Mouse (Mus musculus): ENCODE measurements around the gene Sf3b4. TPM values are rescaled to one million over a fixed set of nuclear protein-coding genes. Genes with fewer than 3 reads are reported as not detected.

The Sf3b4 gene
- polyA plus RNA-seq, 1 experiment from 2014 or later: 259 TPM

- Histone ChIP-seq H3K36me3 (ENCODE audit: control insufficient read depth, insufficient read depth, low read length) (peaks cover 14% of the 10 kb centered on the region; the same call in 1 of the 2 replicates), H3K9ac (ENCODE audit: low read length) (no peak overlapping the region), H3K4me1 (ENCODE audit: control insufficient read depth, insufficient read depth, low read length) (no peaks in the 10 kb centered on the region), H3K27ac (replicated peaks; ENCODE audit: low read depth, low read length) (no peak overlapping the region), H3K4me2 (ENCODE audit: low read depth, severe bottlenecking) (no peak overlapping the region), H3K27me3 (ENCODE audit: control insufficient read depth, insufficient read depth, low read length) (no peaks in the 10 kb centered on the region), H3K4me3 (ENCODE audit: low read depth, low read length) (no peak overlapping the region), H3K9me3 (ENCODE audit: control insufficient read depth, low read length) (no peaks in the 10 kb centered on the region)
- WGBS: 96% methylated on average over 5 of the region's 5 CpGs
- no peak for ATAC-seq (ENCODE audit: insufficient number of reproducible peaks, low FRiP score, low TSS enrichment, low read depth)
- DNase-seq (ENCODE audit: low spot score): no peak
Observed at GRCm38 (mm10) chr3:96152611-96153010, 19.5 kb upstream of the Sf3b4 start.

- Histone ChIP-seq H3K4me2 (ENCODE audit: low read depth, severe bottlenecking) (no peak overlapping the region), H3K36me3 (ENCODE audit: control insufficient read depth, insufficient read depth, low read length) (peaks cover 14% of the 10 kb centered on the region; the same call in 1 of the 2 replicates), H3K9me3 (ENCODE audit: control insufficient read depth, low read length) (no peaks in the 10 kb centered on the region), H3K27me3 (ENCODE audit: control insufficient read depth, insufficient read depth, low read length) (no peaks in the 10 kb centered on the region), H3K4me1 (ENCODE audit: control insufficient read depth, insufficient read depth, low read length) (peaks cover 6% of the 10 kb centered on the region; the same call in 1 of the 2 replicates), H3K9ac (ENCODE audit: low read length) (no peak overlapping the region), H3K27ac (replicated peaks; ENCODE audit: low read depth, low read length) (no peak overlapping the region), H3K4me3 (ENCODE audit: low read depth, low read length) (no peak overlapping the region)
- ATAC-seq (ENCODE audit: insufficient number of reproducible peaks, low FRiP score, low TSS enrichment, low read depth) (no peak), DNase-seq (ENCODE audit: low spot score) (no peak)
- 81% methylated on average over 8 of the region's 8 CpGs for WGBS
Observed at GRCm38 (mm10) chr3:96155501-96155900, 16.6 kb upstream of the Sf3b4 start.

- Histone ChIP-seq H3K9me3 (ENCODE audit: control insufficient read depth, low read length) (no peaks in the 10 kb centered on the region), H3K27ac (replicated peaks; ENCODE audit: low read depth, low read length) (peak overlapping the region; percentile 72; the same call in 1 of the 2 replicates), H3K4me1 (ENCODE audit: control insufficient read depth, insufficient read depth, low read length) (peaks cover 12% of the 10 kb centered on the region; the same call in 1 of the 2 replicates), H3K9ac (ENCODE audit: low read length) (no peak overlapping the region), H3K27me3 (ENCODE audit: control insufficient read depth, insufficient read depth, low read length) (no peaks in the 10 kb centered on the region), H3K36me3 (ENCODE audit: control insufficient read depth, insufficient read depth, low read length) (peaks cover 5% of the 10 kb centered on the region; the same call in 1 of the 2 replicates), H3K4me3 (ENCODE audit: low read depth, low read length) (no peak overlapping the region), H3K4me2 (ENCODE audit: low read depth, severe bottlenecking) (no peak overlapping the region)
- WGBS: 83% methylated on average over 4 of the region's 4 CpGs
- DNase-seq (ENCODE audit: low spot score) (no peak), ATAC-seq (ENCODE audit: insufficient number of reproducible peaks, low FRiP score, low TSS enrichment, low read depth) (no peak)
Observed at GRCm38 (mm10) chr3:96159820-96160219, 12.3 kb upstream of the Sf3b4 start.

- Histone ChIP-seq H3K36me3 (ENCODE audit: control insufficient read depth, insufficient read depth, low read length) (0 out of 2 replicates have a peak, but pooled peaks cover 5% of the 10 kb centered on the region), H3K4me3 (ENCODE audit: low read depth, low read length) (no peak overlapping the region), H3K27ac (replicated peaks; ENCODE audit: low read depth, low read length) (peak overlapping the region; percentile 72), H3K9me3 (ENCODE audit: control insufficient read depth, low read length) (no peaks in the 10 kb centered on the region), H3K4me1 (ENCODE audit: control insufficient read depth, insufficient read depth, low read length) (peaks cover 12% of the 10 kb centered on the region; the same call in 1 of the 2 replicates), H3K27me3 (ENCODE audit: control insufficient read depth, insufficient read depth, low read length) (no peaks in the 10 kb centered on the region), H3K4me2 (ENCODE audit: low read depth, severe bottlenecking) (peak overlapping the region; percentile 26), H3K9ac (ENCODE audit: low read length) (peak overlapping the region; percentile 19; the same call in 1 of the 2 replicates)
- 52% methylated on average over 4 of the region's 4 CpGs for WGBS
- ATAC-seq (ENCODE audit: insufficient number of reproducible peaks, low FRiP score, low TSS enrichment, low read depth) (no peak), DNase-seq (ENCODE audit: low spot score) (peak; percentile 30)
Observed at GRCm38 (mm10) chr3:96160222-96160802, 11.8 kb upstream of the Sf3b4 start.

- peak overlapping the region; percentile 2; the same call in 1 of the 2 replicates for H3K9ac ChIP-seq (ENCODE audit: low read length)
- H3K4me2 ChIP-seq (ENCODE audit: low read depth, severe bottlenecking): peak overlapping the region; percentile 73
- WGBS: 1% methylated on average over 12 of the region's 12 CpGs
- H3K4me1 ChIP-seq (ENCODE audit: control insufficient read depth, insufficient read depth, low read length): peaks cover 12% of the 10 kb centered on the region; the same call in 1 of the 2 replicates
- DNase-seq (ENCODE audit: low spot score): peak; percentile 76
- peak; percentile 77 for ATAC-seq (ENCODE audit: insufficient number of reproducible peaks, low FRiP score, low TSS enrichment, low read depth)
- H3K27ac ChIP-seq (replicated peaks; ENCODE audit: low read depth, low read length): peak overlapping the region; percentile 72
- no peaks in the 10 kb centered on the region for H3K9me3 ChIP-seq (ENCODE audit: control insufficient read depth, low read length)
- 0 out of 2 replicates have a peak, but pooled peaks cover 2% of the 10 kb centered on the region for H3K36me3 ChIP-seq (ENCODE audit: control insufficient read depth, insufficient read depth, low read length)
- H3K27me3 ChIP-seq (ENCODE audit: control insufficient read depth, insufficient read depth, low read length): no peaks in the 10 kb centered on the region
- peak overlapping the region; percentile 42 for H3K4me3 ChIP-seq (ENCODE audit: low read depth, low read length)
Observed at GRCm38 (mm10) chr3:96160803-96161516, 11.2 kb upstream of the Sf3b4 start.

GRCm38 (mm10) chr3:96161869-96162840 is 10.0 kb upstream of the Sf3b4 start, which contains the start of gene Mtmr11:
Gene Mtmr11, plus strand, starts transcription at chr3:96162004.
- no peaks in the 10 kb centered on the region for H3K9me3 ChIP-seq (ENCODE audit: control insufficient read depth, low read length)
- ATAC-seq (ENCODE audit: insufficient number of reproducible peaks, low FRiP score, low TSS enrichment, low read depth): no peak; the same call in 1 of the 2 replicates
- no peaks in the 10 kb centered on the region for H3K27me3 ChIP-seq (ENCODE audit: control insufficient read depth, insufficient read depth, low read length)
- peak within 1 kb of the TSS; percentile 72 for H3K27ac ChIP-seq (replicated peaks; ENCODE audit: low read depth, low read length)
- peak; percentile 36 for DNase-seq (ENCODE audit: low spot score)
- WGBS: 8% methylated on average over 14 of the region's 16 CpGs
- H3K36me3 ChIP-seq (ENCODE audit: control insufficient read depth, insufficient read depth, low read length): 0 out of 2 replicates have a peak, but pooled peaks cover 2% of the 10 kb centered on the region
- H3K4me3 ChIP-seq (ENCODE audit: low read depth, low read length): peak within 1 kb of the TSS; percentile 42
- peaks cover 12% of the 10 kb centered on the region; the same call in 1 of the 2 replicates for H3K4me1 ChIP-seq (ENCODE audit: control insufficient read depth, insufficient read depth, low read length)
- peak within 1 kb of the TSS; percentile 65 for H3K9ac ChIP-seq (ENCODE audit: low read length)
- H3K4me2 ChIP-seq (ENCODE audit: low read depth, severe bottlenecking): peak within 1 kb of the TSS; percentile 73

DNA sequence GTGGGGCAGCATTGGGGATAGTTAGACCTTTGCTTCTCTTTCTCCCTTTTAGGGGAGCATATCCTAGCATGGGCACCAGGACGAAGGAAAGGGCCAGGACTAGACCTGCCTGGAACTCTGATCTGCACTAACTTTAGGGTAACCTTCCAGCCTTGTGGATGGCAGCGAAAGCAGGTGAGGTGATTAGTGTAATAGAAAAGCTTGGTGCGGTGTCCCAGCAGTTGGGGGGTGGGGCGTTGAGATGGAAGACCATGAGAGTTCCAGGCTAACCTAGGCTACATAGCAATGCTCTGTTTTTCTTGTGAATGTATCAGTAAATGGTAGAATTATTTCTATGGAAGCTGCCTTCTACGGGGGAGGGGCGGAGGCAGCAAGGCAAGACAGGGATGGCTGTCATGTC is 9.1 kb upstream of the Sf3b4 start:
- Histone ChIP-seq H3K27me3 (ENCODE audit: control insufficient read depth, insufficient read depth, low read length) (no peaks in the 10 kb centered on the region), H3K4me3 (ENCODE audit: low read depth, low read length) (no peak overlapping the region; the same call in 1 of the 2 replicates), H3K9me3 (ENCODE audit: control insufficient read depth, low read length) (no peaks in the 10 kb centered on the region), H3K4me1 (ENCODE audit: control insufficient read depth, insufficient read depth, low read length) (peaks cover 12% of the 10 kb centered on the region; the same call in 1 of the 2 replicates), H3K36me3 (ENCODE audit: control insufficient read depth, insufficient read depth, low read length) (0 out of 2 replicates have a peak, but pooled peaks cover 2% of the 10 kb centered on the region), H3K27ac (replicated peaks; ENCODE audit: low read depth, low read length) (no peak overlapping the region), H3K9ac (ENCODE audit: low read length) (no peak overlapping the region), H3K4me2 (ENCODE audit: low read depth, severe bottlenecking) (no peak overlapping the region)
- 89% methylated on average over 6 of the region's 6 CpGs for WGBS
- ATAC-seq (ENCODE audit: insufficient number of reproducible peaks, low FRiP score, low TSS enrichment, low read depth): no peak
- DNase-seq (ENCODE audit: low spot score): no peak

Measured in limb, embryonic 11.5 days (tissue).